Mouse (Mus musculus): ENCODE results near the gene BC107364.
"Not testable (repeated sequence)": the region's sequence is repeated elsewhere in the genome, so short reads cannot be mapped to it uniquely, and the experiment has no call there.

BC107364 gene

DNA sequence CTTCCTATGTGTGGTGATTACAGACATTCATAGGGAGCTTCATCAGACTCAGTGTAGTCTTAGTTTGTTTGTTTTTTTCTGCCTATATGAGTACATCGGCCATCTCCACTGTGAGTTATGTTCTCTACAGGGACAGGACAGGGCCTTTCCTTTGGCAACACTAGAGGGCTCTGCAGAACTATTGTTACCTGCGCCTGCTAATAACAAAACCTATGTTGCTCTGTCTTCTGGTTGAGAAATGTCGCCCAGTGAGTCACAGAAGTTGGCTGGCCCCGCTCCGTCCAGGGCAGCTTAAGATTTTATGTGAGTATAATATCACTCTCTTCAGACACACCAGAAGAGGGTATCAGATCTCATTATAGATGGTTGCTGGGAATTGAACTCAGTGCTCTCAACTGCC, 41.1 kb downstream of the BC107364 start:
- DNase-seq: no peak

DNA sequence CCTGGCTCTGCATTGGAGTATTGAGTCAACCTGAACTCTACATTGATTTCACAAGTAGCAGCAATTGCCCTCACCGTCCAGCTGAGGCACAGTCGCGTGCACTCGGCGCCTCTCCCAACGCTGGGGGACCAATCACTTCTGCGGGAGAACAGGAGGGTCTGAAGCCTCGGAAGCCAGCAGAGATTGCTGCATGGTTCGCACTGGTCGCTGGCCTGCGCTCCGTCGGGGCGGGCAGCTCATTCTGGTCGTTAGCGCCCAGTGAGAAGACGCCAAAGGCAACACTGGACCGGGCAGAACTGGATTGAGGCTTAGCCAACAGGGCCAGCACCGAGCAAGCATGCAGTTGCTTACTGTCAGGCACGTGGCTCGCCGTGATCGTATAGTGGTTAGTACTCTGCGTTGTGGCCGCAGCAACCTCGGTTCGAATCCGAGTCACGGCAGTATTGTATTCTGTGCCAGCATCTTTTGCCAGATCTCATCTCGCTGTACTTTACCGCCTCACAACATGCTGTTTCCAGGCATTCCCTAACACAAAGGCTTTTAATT, 42.3 kb downstream of the BC107364 start:
- no peak for DNase-seq

DNA sequence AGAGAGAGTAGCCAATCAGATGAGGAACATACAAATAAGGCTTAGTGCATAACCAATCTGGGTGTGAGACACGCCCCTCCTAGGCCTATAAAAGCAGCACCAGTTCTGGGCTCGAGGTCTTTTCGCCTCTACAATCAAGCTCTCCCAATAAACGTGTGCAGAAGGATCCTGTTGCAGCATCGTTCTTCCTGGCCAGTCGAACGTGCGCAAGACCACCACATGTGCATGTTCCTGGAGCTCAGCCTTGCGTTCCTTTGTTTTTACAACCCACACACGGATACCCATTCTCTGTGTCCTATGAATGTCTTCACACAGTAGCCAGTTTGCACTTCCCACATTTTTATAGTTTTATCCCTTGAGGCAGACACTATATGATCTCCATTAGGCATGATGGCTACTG, 44.0 kb downstream of the BC107364 start:
- DNase-seq: not testable (repeated sequence)

DNA sequence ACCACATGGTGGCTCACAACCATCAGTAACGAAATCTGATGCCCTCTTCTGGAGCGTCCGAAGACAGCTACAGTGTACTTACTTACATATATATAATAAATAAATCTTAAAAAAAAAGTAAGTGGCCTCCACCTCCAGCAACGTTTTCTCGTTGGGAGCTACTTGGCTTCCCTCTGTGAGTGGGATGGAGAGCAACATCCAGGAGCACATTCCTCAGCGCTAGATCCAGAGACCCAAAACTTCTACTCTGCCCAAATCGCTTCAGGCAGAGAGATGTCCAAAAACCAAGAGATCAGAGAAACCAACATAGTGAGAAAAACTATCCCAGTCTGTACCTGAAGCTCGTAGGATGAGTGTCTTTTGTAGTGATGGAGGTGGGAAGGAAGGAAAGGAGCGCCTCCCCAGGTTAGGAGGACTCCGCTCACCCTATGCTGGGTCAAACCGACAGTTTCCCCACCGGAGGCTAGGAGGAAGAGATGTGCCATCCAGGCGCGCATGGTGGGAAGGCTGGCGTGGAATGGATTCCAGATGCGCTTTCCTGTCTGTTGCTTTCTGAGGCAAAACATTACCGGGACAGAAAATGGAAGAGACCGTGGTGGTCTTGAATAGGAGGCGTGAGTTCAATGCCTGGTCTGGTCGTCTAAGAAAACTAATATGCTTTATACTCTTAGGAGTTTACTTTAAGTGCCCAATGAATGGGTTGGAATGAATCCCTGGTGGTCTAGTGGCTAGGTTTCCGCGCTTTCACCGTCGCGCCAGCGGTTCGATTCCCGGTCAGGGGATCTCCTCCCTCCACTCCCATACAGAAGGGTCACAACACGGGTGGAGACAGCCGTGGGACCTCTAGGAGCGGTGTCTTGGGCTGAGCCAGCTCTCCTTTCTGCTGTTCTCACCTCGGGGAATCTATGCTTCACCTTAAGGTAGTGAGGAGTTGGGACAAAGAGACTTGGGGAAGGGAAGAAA, 46.3 kb downstream of the BC107364 start:
- no peak for DNase-seq

DNA sequence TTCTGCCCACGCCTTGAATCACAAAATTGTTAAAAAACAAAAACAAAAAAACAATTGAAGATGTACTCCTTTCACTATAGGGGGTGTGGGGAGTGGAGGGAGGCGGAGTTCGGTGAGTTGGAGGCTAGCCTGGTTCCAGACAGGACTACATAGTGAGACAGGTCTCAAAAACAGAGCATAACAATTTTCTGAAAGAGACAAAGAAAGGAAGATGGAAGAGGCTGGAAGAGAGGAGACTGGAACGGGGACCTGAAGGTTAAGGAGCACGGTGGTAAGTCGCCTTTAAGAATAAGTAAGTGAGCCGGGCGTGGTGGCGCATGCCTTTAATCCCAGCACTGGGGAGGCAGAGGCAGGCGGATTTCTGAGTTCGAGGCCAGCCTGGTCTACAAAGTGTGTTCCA, 47.1 kb downstream of the BC107364 start:
- DNase-seq: no peak

DNA sequence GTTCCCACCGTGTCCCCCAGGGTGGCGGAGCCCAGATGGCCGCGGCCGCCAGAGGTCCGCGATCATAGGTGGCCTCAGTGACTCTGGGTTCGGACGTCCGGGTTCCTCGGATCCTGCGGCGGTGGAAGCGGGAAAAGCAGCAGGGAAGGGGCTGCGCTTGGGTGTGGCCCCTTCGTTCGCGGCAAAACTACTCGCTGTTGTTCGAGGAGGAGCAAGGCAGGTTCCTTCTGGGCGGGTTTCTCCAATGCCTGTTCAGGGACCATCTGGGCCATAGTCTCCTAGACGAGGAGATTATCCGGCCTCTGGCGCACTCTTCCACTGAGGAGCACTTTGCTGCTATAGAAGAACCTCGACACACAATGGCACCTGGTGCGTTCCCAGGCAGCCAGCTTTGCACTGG, 47.7 kb downstream of the BC107364 start:
- DNase-seq: no peak

DNA sequence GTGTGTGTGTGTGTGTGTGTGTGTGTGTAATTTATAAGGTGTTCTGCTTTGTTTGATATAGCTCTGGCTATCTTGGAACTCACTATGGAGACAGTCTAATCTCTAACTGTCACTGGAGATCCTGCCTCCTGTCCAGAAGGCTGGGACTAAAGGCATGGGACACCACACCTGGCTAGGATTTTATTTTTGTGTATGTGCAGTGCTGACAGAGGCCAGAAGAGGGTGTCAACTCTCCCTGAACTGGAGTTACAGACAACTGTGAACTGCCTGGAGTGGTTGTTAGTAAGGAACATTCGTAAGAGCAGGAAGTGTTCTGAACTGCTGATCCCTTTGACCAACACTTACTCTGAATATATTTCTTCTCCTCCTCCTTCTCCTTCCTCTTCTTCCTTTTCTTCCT, 49.1 kb downstream of the BC107364 start:
- peak; percentile 55 for DNase-seq

DNA sequence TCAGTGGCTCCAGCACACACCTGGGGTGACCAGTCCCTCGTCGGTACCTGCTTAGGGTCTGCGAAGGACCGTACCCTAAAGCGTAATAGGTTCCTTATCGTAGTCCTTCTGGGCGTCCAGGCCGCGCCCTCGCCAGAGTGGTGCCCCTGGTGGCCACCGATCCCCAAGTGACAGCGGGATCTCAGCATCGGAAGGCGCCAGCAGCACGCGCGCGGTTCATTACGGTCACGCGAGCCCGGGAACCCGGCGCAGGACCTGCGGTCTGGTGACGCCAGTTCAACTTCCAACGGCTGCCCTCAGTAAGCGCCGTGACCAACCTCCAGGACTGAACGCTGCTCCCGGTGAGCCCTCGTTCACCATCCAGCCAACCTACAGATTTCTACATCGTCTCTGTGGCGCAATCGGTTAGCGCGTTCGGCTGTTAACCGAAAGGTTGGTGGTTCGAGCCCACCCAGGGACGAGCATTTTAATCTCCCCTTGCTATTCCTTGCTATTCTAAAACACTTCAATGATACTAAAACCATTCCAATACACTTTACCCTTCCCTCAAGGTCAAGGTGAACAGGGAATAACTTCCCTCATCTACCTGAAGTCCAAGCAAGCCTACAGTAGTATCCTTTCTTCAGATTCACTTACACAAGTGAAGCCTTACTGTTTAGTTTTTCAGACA, 50.1 kb downstream of the BC107364 start:
- peak; percentile 81 for DNase-seq

DNA sequence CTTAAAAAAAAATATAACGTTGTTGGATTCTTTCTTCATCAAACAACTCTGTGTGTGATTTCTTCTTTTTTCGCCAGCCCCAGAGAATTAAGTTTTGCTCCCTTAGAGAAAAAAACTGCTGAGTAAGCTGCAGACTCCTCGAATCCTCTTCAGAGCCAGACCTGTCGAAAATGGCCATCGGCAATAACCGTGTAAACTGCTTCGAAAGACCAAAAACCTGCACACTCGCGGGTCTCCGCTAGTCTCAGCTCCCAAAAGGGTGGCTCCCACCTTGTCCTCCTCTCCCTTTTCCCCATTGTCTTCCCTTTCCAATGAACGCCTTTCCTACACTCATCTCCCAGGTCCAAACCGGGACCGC, 50.7 kb downstream of the BC107364 start:
- peak; percentile 54 for DNase-seq

DNA sequence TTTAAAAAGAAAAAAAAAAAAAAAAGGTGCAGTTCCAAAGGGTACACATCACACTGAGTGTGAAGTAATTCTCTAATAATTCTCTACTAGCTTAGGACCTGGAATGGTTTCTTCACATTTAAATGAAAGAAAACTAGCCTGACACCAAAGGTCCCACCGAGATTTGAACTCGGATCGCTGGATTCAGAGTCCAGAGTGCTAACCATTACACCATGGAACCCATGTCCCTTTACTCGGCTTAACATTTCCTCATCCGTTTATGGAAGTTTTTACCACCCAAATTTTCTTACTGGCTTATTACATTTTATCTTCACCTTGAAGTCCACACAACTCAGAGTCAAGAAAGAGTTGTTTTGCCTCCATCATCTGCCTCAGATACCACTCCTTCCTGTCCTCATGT, 53.2 kb downstream of the BC107364 start:
- DNase-seq: peak; percentile 17

DNA sequence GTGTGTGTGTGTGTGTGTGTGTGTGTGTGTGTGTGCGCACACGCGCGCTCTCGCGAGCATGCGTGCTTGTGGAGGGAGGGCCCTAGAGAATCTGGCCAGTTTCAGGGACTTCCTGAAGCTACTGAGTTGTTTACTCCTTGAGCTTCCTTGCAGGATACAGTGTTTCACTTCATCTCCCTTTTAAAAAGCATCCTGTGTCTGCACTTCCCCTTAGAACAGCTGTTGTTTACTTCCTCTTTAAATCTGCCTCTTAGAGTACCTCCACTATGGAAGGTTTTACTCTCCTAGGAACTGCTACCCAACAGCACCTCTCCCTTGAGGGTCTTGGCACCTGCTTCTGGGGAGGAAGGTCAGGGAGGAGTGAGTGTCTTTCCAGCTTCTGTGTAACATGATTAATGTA, 55.2 kb downstream of the BC107364 start:
- no peak for DNase-seq

DNA sequence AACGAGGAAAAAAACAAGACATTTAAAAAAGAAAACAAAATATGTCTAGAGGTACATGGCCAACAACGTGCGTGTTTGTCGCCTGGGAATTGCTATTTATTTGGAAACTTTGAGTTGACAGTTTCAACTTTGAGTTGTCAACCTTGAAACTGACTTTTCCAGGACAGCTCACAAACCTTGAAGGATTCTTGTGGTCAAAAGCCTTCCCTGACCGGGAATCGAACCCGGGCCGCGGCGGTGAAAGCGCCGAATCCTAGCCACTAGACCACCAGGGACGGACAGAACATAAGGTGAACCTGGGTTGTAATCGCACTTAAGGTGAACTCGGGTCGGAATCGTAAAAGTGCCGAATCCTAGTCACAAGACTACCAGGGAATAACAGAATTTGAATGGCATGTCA, 64.9 kb downstream of the BC107364 start:
- not testable (repeated sequence) for DNase-seq
